Comparison of ENCODE assay signal across 18 mouse cellular contexts in genomic region chr1:91301206-91301920, GRCm38 (mm10). TPM values are rescaled to one million over a fixed set of nuclear protein-coding genes. Genes with fewer than 3 reads are reported as not detected.
A peak's percentile ranks its signal among the peaks of the same experiment; 100 is the strongest.
DNase-seq lines count a peak whose midpoint lies in the region; ATAC-seq and TF ChIP-seq lines count a peak whose summit lies in the region.
"Had no signal": no experiment of that assay in that cellular context is flagged by ENCODE, and none has a peak within 500 bp of the region (broad histone marks: within the 10 kb centered on the region; RNA-seq: fewer than 3 reads in every experiment).

No protein-coding gene starts in this region.

- 20% methylated on average over 3 of the region's 3 CpGs for WGBS in kidney, adult 2 months
- 54% methylated on average over 3 of the region's 3 CpGs for WGBS in liver, postnatal 0 days (ENCODE audit: insufficient replicate concordance)

- intact Hi-C loops in heart, postnatal 25 days (cut with DNase I), result no loop called here

- peak overlapping the region; percentile 96 for H3K27ac ChIP-seq in kidney, adult 2 months (ENCODE audit: insufficient read depth, low read depth, low read length)
- peak overlapping the region; percentile 84 for H3K27ac ChIP-seq in liver, postnatal 0 days (ENCODE audit: low read depth)
- H3K27ac ChIP-seq: hindbrain, embryonic 15.5 days; midbrain, embryonic 13.5 days had no signal

- peaks cover 37% of the 10 kb centered on the region for H3K4me1 ChIP-seq in kidney, adult 2 months (ENCODE audit: control insufficient read depth, insufficient read depth, low read length)
- peaks cover 42% of the 10 kb centered on the region for H3K4me1 ChIP-seq in liver, postnatal 0 days (ENCODE audit: insufficient read depth)

- no peaks in the 10 kb centered on the region for H3K27me3 ChIP-seq in kidney, adult 2 months (replicated peaks; ENCODE audit: control insufficient read depth, insufficient read depth, low read length)
- no peaks in the 10 kb centered on the region for H3K27me3 ChIP-seq in liver, postnatal 0 days (ENCODE audit: insufficient read depth, low read length)
- H3K27me3 ChIP-seq: CH12.LX; hindbrain, embryonic 15.5 days; midbrain, embryonic 13.5 days had no signal

- H3K9me3 ChIP-seq in liver, postnatal 0 days (ENCODE audit: low read length), result no peaks in the 10 kb centered on the region
- H3K9me3 ChIP-seq: hindbrain, embryonic 15.5 days; midbrain, embryonic 13.5 days had no signal

- no peak for TF ChIP-seq CTCF in kidney, adult 2 months (conservative IDR thresholded peaks at IDR 0.05; ENCODE audit: insufficient read depth, insufficient read length, low read depth, low read length)
- TF ChIP-seq CTCF in liver, postnatal 0 days (IDR thresholded peaks at IDR 0.05; ENCODE audit: low read depth), result no peak

- H3K4me3 ChIP-seq in kidney, adult 2 months (ENCODE audit: insufficient read depth, low read depth, low read length), result no peak overlapping the region
- H3K4me3 ChIP-seq in liver, postnatal 0 days (ENCODE audit: low read depth, low read length), result no peak overlapping the region
- H3K4me3 ChIP-seq: hindbrain, embryonic 15.5 days; midbrain, embryonic 13.5 days had no signal

- no peak overlapping the region for H3K9ac ChIP-seq in liver, postnatal 0 days (replicated peaks)
- H3K9ac ChIP-seq: hindbrain, embryonic 15.5 days; midbrain, embryonic 13.5 days had no signal

- TF ChIP-seq POLR2A in kidney, adult 2 months (IDR thresholded peaks at IDR 0.05; ENCODE audit: low read depth, low read length), result no peak

- H3K36me3 ChIP-seq in kidney, adult 2 months (ENCODE audit: control insufficient read depth, insufficient read depth, low read length), result no peaks in the 10 kb centered on the region; the same call in 1 of the 2 replicates
- peaks cover 35% of the 10 kb centered on the region for H3K36me3 ChIP-seq in liver, postnatal 0 days (replicated peaks; ENCODE audit: insufficient read depth, low read length)

- peak; percentile 12 to 22 for DNase-seq in heart, adult 18-20 months
- DNase-seq in heart, postnatal 25 days (ENCODE audit: low spot score), result no peak
- peak; percentile 88 for DNase-seq in kidney, adult 2 months
- DNase-seq in kidney, postnatal 36 days, result peak; percentile 74 to 75
- DNase-seq in liver, postnatal 0 days, result peak; percentile 48
- DNase-seq in embryo, embryonic 10.5 days (ENCODE audit: low spot score), result no peak
- DNase-seq in gastrocnemius, adult 8-10 months (ENCODE audit: low spot score in 2 of 2), result no peak
- no peak for DNase-seq in testis, postnatal 10 days (ENCODE audit: low spot score)
- DNase-seq: cerebellum, adult 9-11 months; right cerebral cortex, postnatal 4 days; thymus, postnatal 25 days had no signal

- peak overlapping the region; percentile 54 for H3K4me2 ChIP-seq in liver, postnatal 0 days (ENCODE audit: low read depth, low read length)
- H3K4me2 ChIP-seq: hindbrain, embryonic 15.5 days; midbrain, embryonic 13.5 days had no signal

- ATAC-seq in liver, postnatal 0 days, result no peak; the same call in 1 of the 2 replicates
- ATAC-seq: midbrain, embryonic 13.5 days had no signal

- TF ChIP-seq EP300 in liver, postnatal 0 days (IDR thresholded peaks at IDR 0.05; ENCODE audit: low read depth), result no peak

RNA-seq across cellular contexts. Expression of gene Scly, which starts 3.2 kb away (rescaled TPM):
- total RNA-seq in heart, adult 18-20 months (2021), result 10 to 100 TPM; 15.9 to 18.7 TPM
- 10 to 100 TPM; 17.7 to 18.8 TPM for total RNA-seq in heart, postnatal 25 days (2021)
- 113 and 125 TPM in 2 replicates for polyA plus RNA-seq in kidney, adult 2 months (2012; rRNA removed)
- polyA plus RNA-seq in liver, postnatal 0 days (2015; fragmentation: Nextera tagmentation; extraction: Ambion mirVana), result 26.3 and 26.5 TPM in 2 replicates
- 1 to 10 TPM; 8.3 to 9.8 (median 9.1) TPM for total RNA-seq in gastrocnemius, adult 8-10 months (2022)

RNA-seq across cellular contexts. Expression of gene Espnl, which starts 20.5 kb away (rescaled TPM):
- total RNA-seq in heart, adult 18-20 months (2021), result not detected
- total RNA-seq in heart, postnatal 25 days (2021), result under 1 TPM in 1 of 2 experiments, not detected in 1; 0.05 TPM
- 0.05 and 0.15 TPM in 2 replicates for polyA plus RNA-seq in kidney, adult 2 months (2012; rRNA removed)
- polyA plus RNA-seq in liver, postnatal 0 days (2015; fragmentation: Nextera tagmentation; extraction: Ambion mirVana), result 0.04 TPM in 1 of 2 replicates, not detected in the other
- total RNA-seq in gastrocnemius, adult 8-10 months (2022), result not detected
- polyA plus RNA-seq: heart, postnatal 0 days; lung, embryonic 16.5 days had no signal

RNA-seq across cellular contexts. Expression of gene Klhl30, which starts 49.5 kb away (rescaled TPM):
- total RNA-seq in heart, adult 18-20 months (2021), result 10 to 100 TPM; 47.1 to 54.9 TPM
- 10 to 100 TPM; 46.3 to 52.0 TPM for total RNA-seq in heart, postnatal 25 days (2021)
- 1.0 and 1.5 TPM in 2 replicates for polyA plus RNA-seq in kidney, adult 2 months (2012; rRNA removed)
- 0.06 and 0.12 TPM in 2 replicates for polyA plus RNA-seq in liver, postnatal 0 days (2015; fragmentation: Nextera tagmentation; extraction: Ambion mirVana)
- 10 to 100 TPM; 56.3 to 72.6 (median 60.8) TPM for total RNA-seq in gastrocnemius, adult 8-10 months (2022)
- total RNA-seq: granulocyte monocyte progenitor cell, adult 5-6 weeks; layer of hippocampus, postnatal 10 days had no signal

RNA-seq across cellular contexts. Expression of gene Ube2f, which starts 51.3 kb away (rescaled TPM):
- 10 to 100 TPM; 42.9 to 53.6 TPM for total RNA-seq in heart, adult 18-20 months (2021)
- total RNA-seq in heart, postnatal 25 days (2021), result 10 to 100 TPM; 48.7 to 49.3 TPM
- 37.2 and 38.5 TPM in 2 replicates for polyA plus RNA-seq in kidney, adult 2 months (2012; rRNA removed)
- polyA plus RNA-seq in liver, postnatal 0 days (2015; fragmentation: Nextera tagmentation; extraction: Ambion mirVana), result 49.1 and 53.0 TPM in 2 replicates
- total RNA-seq in gastrocnemius, adult 8-10 months (2022), result 10 to 100 TPM; 49.2 to 54.3 (median 50.0) TPM

Comparison
In these comparisons a context has a peak if more than half of its experiments do, and no peak if none do; other contexts are left out.
1. DNase-seq: peak in heart, adult 18-20 months (2 of 2), kidney, adult 2 months (single experiment), kidney, postnatal 36 days (2 of 2) and liver, postnatal 0 days (single experiment); none in heart, postnatal 25 days (single experiment), embryo, embryonic 10.5 days (single experiment), gastrocnemius, adult 8-10 months (0 of 2) and testis, postnatal 10 days (single experiment).